Mouse (Mus musculus) heart, adult 2 months (tissue): Measurements from ENCODE around the gene Rin2. TPM values are rescaled to one million over a fixed set of nuclear protein-coding genes. Genes with fewer than 3 reads are reported as not detected.
A peak's percentile ranks its signal among the peaks of the same experiment; 100 is the strongest.

Experiments used
- DNase-seq, 2 experiments: peaks; one replicate each; pipeline ENCODE4 v3.0.0; 2021
- H3K27ac ChIP-seq: fragments of 200-600 bp; 2 replicates; pipeline ENCODE4 v1.8.1; 2022
- H3K27me3 ChIP-seq: fragments of 200-500 bp; 2 replicates; pipeline ENCODE4 v1.6.1; 2012; ENCODE audit warnings: mild to moderate bottlenecking, low read length, inconsistent platforms, mixed read lengths; ENCODE audit not compliant: control insufficient read depth, insufficient read depth
- H3K36me3 ChIP-seq: fragments of 200-500 bp; 2 replicates; pipeline ENCODE4 v1.6.1; 2012; ENCODE audit warnings: low read length, inconsistent platforms; ENCODE audit not compliant: control insufficient read depth, insufficient read depth
- H3K4me1 ChIP-seq: fragments of 200-500 bp; 2 replicates; pipeline ENCODE4 v1.6.1; 2011; ENCODE audit warnings: low read length; ENCODE audit not compliant: control insufficient read depth, insufficient read depth
- H3K4me3 ChIP-seq: fragments of 200-600 bp; 2 replicates; pipeline ENCODE4 v1.8.1; 2022
- H3K79me2 ChIP-seq: fragments of 200-500 bp; replicated peaks from 2 replicates; pipeline ENCODE4 v1.6.1; 2012; ENCODE audit warnings: mild to moderate bottlenecking, inconsistent platforms, low read length, moderate library complexity, mixed read lengths; ENCODE audit not compliant: control insufficient read depth, insufficient read depth
- H3K9ac ChIP-seq: fragments of 200-500 bp; 2 replicates; pipeline ENCODE4 v1.6.1; 2012; ENCODE audit warnings: low read depth, mild to moderate bottlenecking, control low read depth, inconsistent platforms, low read length, mixed read lengths
- CTCF ChIP-seq: fragments of 200-600 bp; IDR thresholded peaks from 2 replicates; pipeline ENCODE4 v1.8.1; 2022; ENCODE audit warnings: antibody characterized with exemption, mild to moderate bottlenecking, moderate library complexity
- EP300 ChIP-seq: fragments of 200-500 bp; IDR thresholded peaks from 2 replicates; pipeline ENCODE4 v1.6.1; 2011; ENCODE audit warnings: low read depth, low read length, control low read depth; ENCODE audit not compliant: insufficient read depth
- POLR2A ChIP-seq: fragments of 200-500 bp; IDR thresholded peaks from 2 replicates; pipeline ENCODE4 v1.6.1; 2011; ENCODE audit warnings: mild to moderate bottlenecking, low read depth, low read length, control low read depth; ENCODE audit not compliant: insufficient read depth
- WGBS: fragments of 180-500 bp; shearing (Covaris S2); methylation state at CpG from one replicate; pipeline ENCODE4 v1.1.7; 2018; 5-methylcytosine and 5-hydroxymethylcytosine counted together
- intact Hi-C: fragments of 180-260 bp; cut with DNase I; formaldehyde crosslinking; loops from one replicate; pipeline ENCODE4 v1.15.1; 2025
- polyA plus RNA-seq: library from polyadenylated mRNA; depleted of rRNA; stranded (reverse); fragments of >200 nt; gene quantifications from 2 replicates; pipeline ENCODE4 v1.2.3, GENCODE M21; 2012
- total RNA-seq, 2 experiments: library from RNA; stranded (reverse); gene quantifications; 2 replicates each; pipeline ENCODE4 v1.2.3; 2021

Gene Rin2
- total and polyA plus RNA-seq, 3 experiments, result 9.0 to 20.2 (median 18.8) TPM

GRCm38 (mm10) chr2:145760121-145760520, 85.1 kb downstream of the Rin2 start:
- H3K4me3 ChIP-seq, result no peak overlapping the region
- no peaks in the 10 kb centered on the region for H3K27me3 ChIP-seq
- intact Hi-C loops, result no loop called here
- no peak overlapping the region for H3K9ac ChIP-seq
- H3K4me1 ChIP-seq, result no peaks in the 10 kb centered on the region
- TF ChIP-seq POLR2A, result no peak
- TF ChIP-seq EP300, result no peak
- TF ChIP-seq CTCF, result no peak
- no peaks in the 10 kb centered on the region for H3K79me2 ChIP-seq
- DNase-seq, result no peak
- no peak overlapping the region for H3K27ac ChIP-seq
- H3K36me3 ChIP-seq, result no peaks in the 10 kb centered on the region
- 68% methylated on average over 3 of the region's 3 CpGs for WGBS

- no peak for TF ChIP-seq EP300
- no peak for TF ChIP-seq CTCF
- no peak for TF ChIP-seq POLR2A
- Histone ChIP-seq H3K27me3 (no peaks in the 10 kb centered on the region), H3K27ac (no peak overlapping the region), H3K4me3 (no peak overlapping the region), H3K4me1 (no peaks in the 10 kb centered on the region), H3K36me3 (no peaks in the 10 kb centered on the region), H3K79me2 (no peaks in the 10 kb centered on the region), H3K9ac (no peak overlapping the region)
- intact Hi-C loops, result no loop called here
- DNase-seq, result no peak
These were observed 86.4 kb downstream of the Rin2 start for GRCm38 (mm10) chr2:145761436-145761835.

- Histone ChIP-seq H3K27ac (no peak overlapping the region; the same call in 1 of the 2 replicates), H3K27me3 (no peaks in the 10 kb centered on the region), H3K4me1 (peaks cover 10% of the 10 kb centered on the region), H3K36me3 (no peaks in the 10 kb centered on the region), H3K79me2 (no peaks in the 10 kb centered on the region), H3K4me3 (no peak overlapping the region), H3K9ac (no peak overlapping the region)
- 44% methylated on average over 10 of the region's 10 CpGs for WGBS
- intact Hi-C loops, result no loop called here
- DNase-seq, result no peak
- no peak for TF ChIP-seq CTCF
- TF ChIP-seq EP300, result no peak
- no peak for TF ChIP-seq POLR2A
These were observed 94.9 kb downstream of the Rin2 start for GRCm38 (mm10) chr2:145769964-145770363.

- H3K36me3 ChIP-seq, result no peaks in the 10 kb centered on the region
- no peak overlapping the region for H3K4me3 ChIP-seq
- intact Hi-C loops, result no loop called here
- H3K27me3 ChIP-seq, result no peaks in the 10 kb centered on the region
- TF ChIP-seq POLR2A (no peak), EP300 (no peak), CTCF (no peak)
- H3K27ac ChIP-seq, result peak overlapping the region; percentile 18
- peaks cover 10% of the 10 kb centered on the region for H3K4me1 ChIP-seq
- DNase-seq, result peak in 1 of 2 experiments; percentile 29
- WGBS, result 57% methylated on average over 7 of the region's 7 CpGs
- no peak overlapping the region for H3K9ac ChIP-seq
- H3K79me2 ChIP-seq, result no peaks in the 10 kb centered on the region
These were observed 95.9 kb downstream of the Rin2 start for GRCm38 (mm10) chr2:145770730-145771536.

- Histone ChIP-seq H3K4me3 (no peak overlapping the region), H3K9ac (no peak overlapping the region), H3K27me3 (no peaks in the 10 kb centered on the region), H3K27ac (no peak overlapping the region), H3K36me3 (no peaks in the 10 kb centered on the region; the same call in 1 of the 2 replicates), H3K79me2 (no peaks in the 10 kb centered on the region), H3K4me1 (peaks cover 7% of the 10 kb centered on the region)
- no peak for TF ChIP-seq POLR2A
- TF ChIP-seq CTCF, result no peak
- no peak for TF ChIP-seq EP300
- intact Hi-C loops, result no loop called here
- WGBS, result 39% methylated on average over 6 of the region's 6 CpGs
- DNase-seq, result peak in 1 of 2 experiments; percentile 31
These were observed 108.2 kb downstream of the Rin2 start for GRCm38 (mm10) chr2:145783247-145783646.

- Histone ChIP-seq H3K27ac (peak overlapping the region; percentile 17; the same call in 1 of the 2 replicates), H3K36me3 (no peaks in the 10 kb centered on the region; the same call in 1 of the 2 replicates), H3K4me1 (peaks cover 7% of the 10 kb centered on the region), H3K79me2 (no peaks in the 10 kb centered on the region), H3K27me3 (no peaks in the 10 kb centered on the region), H3K4me3 (no peak overlapping the region), H3K9ac (no peak overlapping the region)
- no peak for DNase-seq
- no peak for TF ChIP-seq EP300
- no peak for TF ChIP-seq CTCF
- TF ChIP-seq POLR2A, result no peak
- 65% methylated on average over 13 of the region's 13 CpGs for WGBS
- intact Hi-C loops, result no loop called here
These were observed 109.4 kb downstream of the Rin2 start for GRCm38 (mm10) chr2:145784246-145784935.
